Mouse (Mus musculus) layer of hippocampus, adult 9-10 months (tissue): ENCODE results near the gene Reg3g.
A peak's percentile ranks its signal among the peaks of the same experiment; 100 is the strongest.
"Not testable (repeated sequence)": the region's sequence is repeated elsewhere in the genome, so short reads cannot be mapped to it uniquely, and the experiment has no call there.

Experiments
- DNase-seq: peaks from one replicate; pipeline ENCODE4 v3.0.0; 2022; ENCODE audit warnings: low spot score

Reg3g gene

GRCm38 (mm10) chr6:78468772-78469171, at the start of gene Reg3g:
Gene Reg3g, minus strand, starts transcription at chr6:78468872.
- DNase-seq, result no peak

- DNase-seq, result peak; percentile 10
These were observed 47.2 kb upstream of the Reg3g start for GRCm38 (mm10) chr6:78515777-78516446.

GRCm38 (mm10) chr6:78512833-78513232, 44.2 kb upstream of the Reg3g start:
- DNase-seq, result peak; percentile 16

- no peak for DNase-seq
These were observed 41.7 kb upstream of the Reg3g start for GRCm38 (mm10) chr6:78510173-78510900.

- DNase-seq, result no peak
These were observed 37.1 kb upstream of the Reg3g start for GRCm38 (mm10) chr6:78505745-78506144.

DNA sequence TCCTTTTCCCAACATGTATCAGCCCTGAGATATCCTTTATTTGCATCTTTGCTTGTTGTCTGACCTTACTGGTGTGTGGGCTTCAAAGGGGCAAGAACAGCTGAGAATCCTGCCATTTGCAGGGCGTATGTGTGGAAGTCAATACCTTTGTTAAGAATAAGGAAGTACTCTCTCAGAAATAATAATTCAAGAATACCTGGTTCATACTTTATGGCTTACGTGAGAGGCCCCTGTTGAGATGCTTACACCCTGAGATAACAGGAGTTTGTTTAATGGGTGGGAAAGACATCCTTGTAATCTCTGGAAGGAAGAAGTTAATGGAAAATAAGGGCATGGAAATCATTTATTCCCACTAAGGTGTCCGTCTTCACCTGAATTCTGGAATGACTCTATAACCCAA, 26.0 kb upstream of the Reg3g start:
- DNase-seq, result no peak

GRCm38 (mm10) chr6:78469287-78469686, 615 bp upstream of the Reg3g start:
- no peak for DNase-seq

- DNase-seq, result no peak
These were observed 5.4 kb downstream of the Reg3g start for GRCm38 (mm10) chr6:78463266-78463665.

DNA sequence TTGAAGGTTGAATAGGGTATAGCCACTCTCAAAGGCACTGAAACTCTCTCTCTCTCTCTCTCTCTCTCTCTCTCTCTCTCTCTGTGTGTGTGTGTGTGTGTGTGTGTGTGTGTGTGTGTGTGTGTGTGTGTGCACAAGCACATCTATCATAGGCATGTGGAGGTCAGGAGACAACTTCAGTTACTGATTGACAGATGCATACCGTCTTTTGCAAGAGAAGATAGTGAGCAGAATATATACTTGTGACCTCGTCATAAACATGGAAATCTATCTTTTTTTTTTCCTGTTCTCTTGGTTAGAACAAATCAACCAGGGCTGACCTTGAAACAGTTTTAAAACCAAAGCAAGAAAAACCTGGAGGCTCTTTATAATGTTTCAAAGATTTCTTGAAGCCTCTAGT, 6.3 kb downstream of the Reg3g start:
- DNase-seq, result no peak

GRCm38 (mm10) chr6:78460191-78460825, 8.4 kb downstream of the Reg3g start:
- DNase-seq, result peak; percentile 35

DNA sequence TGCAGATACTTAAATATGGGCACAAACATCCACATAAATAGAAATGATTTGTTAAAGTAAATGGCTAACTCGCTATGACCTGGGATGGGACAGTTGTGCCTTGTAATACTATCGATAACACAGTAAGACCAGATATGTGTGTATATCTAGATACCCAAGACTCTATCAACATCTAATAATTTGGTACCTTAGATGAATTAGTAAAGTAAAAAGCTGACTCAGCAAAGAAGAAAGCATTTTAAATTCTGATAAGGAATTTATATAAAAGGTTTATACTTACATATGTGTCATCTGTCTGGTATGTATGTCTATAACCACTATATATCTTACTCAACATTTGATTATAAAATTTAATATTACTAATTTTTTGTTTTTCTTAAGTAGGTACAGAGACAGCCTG, 15.9 kb downstream of the Reg3g start:
- DNase-seq, result no peak

GRCm38 (mm10) chr6:78448409-78448808, 20.3 kb downstream of the Reg3g start:
- no peak for DNase-seq

DNA sequence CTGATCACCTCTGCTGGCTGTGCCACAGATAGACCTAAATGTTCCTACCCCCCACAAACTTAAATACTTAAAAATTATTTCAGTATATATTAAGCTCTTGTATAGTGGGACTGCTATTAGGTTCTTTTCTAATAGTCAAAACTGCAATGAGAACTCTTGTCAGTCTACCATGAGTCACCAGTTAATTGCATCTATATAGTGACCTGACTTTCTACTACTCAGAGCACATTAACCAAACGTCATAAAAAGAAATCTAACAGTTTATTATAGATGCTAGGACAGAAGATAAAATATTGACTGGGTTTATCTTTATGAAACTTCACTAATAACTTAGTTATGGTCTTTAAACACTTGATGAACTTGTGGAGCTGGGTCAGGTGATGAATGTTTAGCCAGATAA, 21.5 kb downstream of the Reg3g start:
- DNase-seq, result no peak

DNA sequence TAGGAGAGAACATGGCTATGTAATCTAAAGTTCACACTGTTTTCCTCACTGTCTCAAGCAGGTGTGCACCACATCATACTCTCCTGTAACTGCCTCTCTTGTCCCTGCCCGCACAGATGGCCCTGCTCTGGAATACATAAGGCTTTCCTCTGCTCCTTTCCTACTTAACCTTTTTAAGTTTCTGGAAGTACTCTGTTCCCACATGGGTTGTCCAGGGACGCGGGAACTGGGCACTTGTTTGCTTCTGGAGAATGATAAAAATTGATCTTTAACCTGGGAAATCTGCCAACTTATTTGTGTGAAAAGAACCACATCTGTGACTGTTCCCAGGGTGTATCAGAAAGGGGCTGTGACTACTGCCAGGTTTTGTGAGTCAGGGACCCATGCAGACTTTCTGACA, 43.2 kb downstream of the Reg3g start:
- no peak for DNase-seq

DNA sequence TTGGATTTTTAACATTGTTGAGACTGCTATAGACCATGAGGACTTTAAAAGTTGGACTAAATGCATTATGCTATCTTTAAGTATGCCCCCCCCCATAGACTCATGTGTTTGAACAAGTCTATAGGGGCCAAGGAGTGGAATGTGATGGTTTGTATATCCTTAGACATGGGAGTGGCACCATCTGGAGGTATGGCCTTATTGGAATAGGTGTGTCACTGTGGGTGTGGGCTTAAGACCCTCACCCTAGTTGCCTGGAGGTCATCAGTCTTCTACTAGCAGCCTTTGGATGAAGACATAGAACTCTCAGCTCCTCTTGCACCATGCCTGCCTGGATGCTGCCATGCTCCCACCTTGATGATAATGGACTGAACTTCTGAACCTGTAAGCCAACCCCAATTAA, 46.3 kb downstream of the Reg3g start, which contains the start of gene Reg1:
Reg1 (plus strand) TSS at position 301 of the 400 bp plus-strand sequence.
- DNase-seq, result not testable (repeated sequence)
